Mouse (Mus musculus) T-helper 2 cell (primary cell): ENCODE measurements around the gene Xrcc6.

Source experiments
- in situ Hi-C: fragments of 300-600 bp; cut with MboI, MseI; formaldehyde crosslinking; loops from one replicate; pipeline ENCODE4 v1.15.1; 2025; ENCODE audit warnings: high pct_unique_total_duplicates

Gene Xrcc6

GRCm38 (mm10) chr15:82081161-82081560, 93.5 kb downstream of the Xrcc6 start:
- in situ Hi-C loops: loop anchor here (10.0 kb wide), 1 partner anchor 1906 kb away; the partner anchor contains the start of gene Mgat3

GRCm38 (mm10) chr15:82085606-82086005, 98.0 kb downstream of the Xrcc6 start:
- in situ Hi-C loops: loop anchor here (10.0 kb wide), 1 partner anchor 1911 kb away; the partner anchor contains the start of gene Mgat3

- in situ Hi-C loops: loop anchor here (10.0 kb wide), 1 partner anchor 1911 kb away; the partner anchor contains the start of gene Mgat3
Observed at GRCm38 (mm10) chr15:82086131-82086530, 98.5 kb downstream of the Xrcc6 start.

- in situ Hi-C loops: loop anchor here (10.0 kb wide), 1 partner anchor 1912 kb away; the partner anchor contains the start of gene Mgat3
Observed at GRCm38 (mm10) chr15:82087266-82087665, 99.6 kb downstream of the Xrcc6 start.
